Mouse (Mus musculus) C2C12 (cell line): Measurements from ENCODE around the gene Slc47a1. TPM values are rescaled to one million over a fixed set of nuclear protein-coding genes. Genes with fewer than 3 reads are reported as not detected.
"Not testable (repeated sequence)": the region's sequence is repeated elsewhere in the genome, so short reads cannot be mapped to it uniquely, and the experiment has no call there.

ENCODE experiments used
- H3K27me3 ChIP-seq: one replicate; pipeline ENCODE4 v1.6.1; 2011; ENCODE audit not compliant: control insufficient read depth, insufficient read depth, insufficient read length
- H3K36me3 ChIP-seq: one replicate; pipeline ENCODE4 v1.6.1; 2011; ENCODE audit not compliant: control insufficient read depth, insufficient read depth
- H3K4me3 ChIP-seq: one replicate; pipeline ENCODE4 v1.5.1; 2011; ENCODE audit warnings: mild to moderate bottlenecking, control low read depth; ENCODE audit not compliant: poor library complexity, insufficient read depth, severe bottlenecking
- H3K79me2 ChIP-seq: one replicate; pipeline ENCODE4 v1.6.1; 2011; ENCODE audit not compliant: control insufficient read depth, insufficient read depth
- H3K79me3 ChIP-seq: one replicate; pipeline ENCODE4 v1.6.1; 2011; ENCODE audit warnings: low read depth, control low read depth
- H3ac ChIP-seq: one replicate; pipeline ENCODE3; 2011; ENCODE audit warnings: low read depth; ENCODE audit not compliant: control insufficient read depth, insufficient read length
- CEBPB ChIP-seq: IDR thresholded peaks from one replicate; pipeline ENCODE4 v1.6.1; 2011; ENCODE audit warnings: low read depth, mild to moderate bottlenecking, control low read depth, moderate library complexity
- CTCF ChIP-seq: IDR thresholded peaks from one replicate; pipeline ENCODE4 v1.5.1; 2011; ENCODE audit not compliant: control insufficient read depth, insufficient read depth, insufficient read length
- FOSL1 ChIP-seq: IDR thresholded peaks from one replicate; pipeline ENCODE4 v1.8.0; 2011; ENCODE audit warnings: mild to moderate bottlenecking, low read length; ENCODE audit not compliant: poor library complexity, insufficient read depth, severe bottlenecking
- MAX ChIP-seq: IDR thresholded peaks from one replicate; pipeline ENCODE4 v1.6.1; 2011; ENCODE audit warnings: mild to moderate bottlenecking, control low read depth
- MYOD1 ChIP-seq: IDR thresholded peaks from one replicate; pipeline ENCODE4 v1.6.1; 2011; ENCODE audit warnings: low read depth; ENCODE audit not compliant: control insufficient read depth, insufficient read length
- MYOG ChIP-seq: IDR thresholded peaks from one replicate; pipeline ENCODE4 v1.6.1; 2011; ENCODE audit not compliant: control insufficient read depth, insufficient read length; ENCODE audit errors: extremely low read depth
- USF1 ChIP-seq: IDR thresholded peaks from one replicate; pipeline ENCODE4 v1.6.1; 2011; ENCODE audit warnings: low read depth, mild to moderate bottlenecking, control low read depth, moderate library complexity
- polyA plus RNA-seq: library from polyadenylated mRNA; unstranded; fragments of >200 nt; fragmentation: generic; extraction: Trizol; gene quantifications from one replicate; pipeline ENCODE4 v1.2.1, GENCODE M21; 2012; ENCODE audit warnings: missing spikeins

The Slc47a1 gene
- polyA plus RNA-seq, 1 experiment: 0.02 TPM

DNA sequence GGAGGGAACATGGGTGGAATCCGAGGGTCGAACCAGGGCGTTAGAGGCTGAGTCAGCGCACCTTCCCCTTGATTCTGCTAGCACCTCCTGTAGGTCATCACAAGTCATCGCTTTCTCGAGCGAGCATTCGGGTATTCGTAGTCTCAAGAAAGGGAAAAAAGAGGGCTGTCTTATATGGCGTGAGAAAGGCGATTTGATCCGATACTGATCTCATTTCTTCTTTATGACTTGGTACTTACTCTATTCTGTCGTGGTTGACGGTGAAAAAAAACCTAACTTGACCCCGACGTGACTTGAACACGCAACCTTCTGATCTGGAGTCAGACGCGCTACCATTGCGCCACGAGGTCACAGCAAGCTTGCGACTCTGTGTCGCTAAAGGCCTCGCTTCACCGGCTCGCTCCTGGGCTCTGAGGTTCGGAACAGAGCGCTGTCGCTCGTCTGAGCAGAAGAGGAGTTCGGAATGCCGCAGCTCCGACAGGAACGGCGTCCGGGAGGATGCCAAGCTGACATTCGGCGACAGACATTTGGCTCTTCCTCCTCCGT, 29.6 kb upstream of the Slc47a1 start:
- no peaks in the 10 kb centered on the region for H3K79me3 ChIP-seq
- TF ChIP-seq MYOG (no peak), USF1 (peak; percentile 5), MAX (peak; percentile 48), CTCF (peak; percentile 0), CEBPB (peak; percentile 32), FOSL1 (no peak), MYOD1 (no peak)
- H3K27me3 ChIP-seq: no peaks in the 10 kb centered on the region
- H3K36me3 ChIP-seq: no peaks in the 10 kb centered on the region
- H3ac ChIP-seq: peak overlapping the region; percentile 84
- H3K79me2 ChIP-seq: no peaks in the 10 kb centered on the region
- peak overlapping the region; percentile 62 for H3K4me3 ChIP-seq

DNA sequence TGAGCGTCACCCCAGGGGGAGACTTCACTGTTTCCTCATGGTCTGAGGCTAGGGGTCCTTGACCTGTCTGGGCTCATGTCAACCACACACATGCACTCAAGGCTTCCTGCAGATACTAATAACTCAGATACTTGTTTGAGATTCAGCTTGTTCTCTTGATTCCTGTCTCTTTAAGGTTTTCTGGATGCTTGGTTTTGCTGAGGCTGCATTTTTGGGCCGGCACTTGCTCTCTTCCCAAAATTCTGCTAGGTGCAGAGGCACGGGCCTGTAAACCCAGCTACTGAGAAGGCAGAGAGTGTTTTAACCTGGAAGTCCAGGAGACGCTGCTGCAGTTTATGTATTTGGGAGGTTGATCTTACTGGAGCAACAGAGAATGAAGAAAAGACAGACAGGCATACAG, 23.6 kb upstream of the Slc47a1 start:
- no peaks in the 10 kb centered on the region for H3K79me2 ChIP-seq
- no peak overlapping the region for H3K4me3 ChIP-seq
- H3ac ChIP-seq: no peak overlapping the region
- peaks cover 6% of the 10 kb centered on the region for H3K27me3 ChIP-seq
- no peak for TF ChIP-seq FOSL1
- no peak for TF ChIP-seq MAX
- TF ChIP-seq MYOD1: no peak
- no peak for TF ChIP-seq USF1
- TF ChIP-seq MYOG: no peak
- TF ChIP-seq CEBPB: no peak
- TF ChIP-seq CTCF: no peak
- no peaks in the 10 kb centered on the region for H3K79me3 ChIP-seq
- H3K36me3 ChIP-seq: no peaks in the 10 kb centered on the region

DNA sequence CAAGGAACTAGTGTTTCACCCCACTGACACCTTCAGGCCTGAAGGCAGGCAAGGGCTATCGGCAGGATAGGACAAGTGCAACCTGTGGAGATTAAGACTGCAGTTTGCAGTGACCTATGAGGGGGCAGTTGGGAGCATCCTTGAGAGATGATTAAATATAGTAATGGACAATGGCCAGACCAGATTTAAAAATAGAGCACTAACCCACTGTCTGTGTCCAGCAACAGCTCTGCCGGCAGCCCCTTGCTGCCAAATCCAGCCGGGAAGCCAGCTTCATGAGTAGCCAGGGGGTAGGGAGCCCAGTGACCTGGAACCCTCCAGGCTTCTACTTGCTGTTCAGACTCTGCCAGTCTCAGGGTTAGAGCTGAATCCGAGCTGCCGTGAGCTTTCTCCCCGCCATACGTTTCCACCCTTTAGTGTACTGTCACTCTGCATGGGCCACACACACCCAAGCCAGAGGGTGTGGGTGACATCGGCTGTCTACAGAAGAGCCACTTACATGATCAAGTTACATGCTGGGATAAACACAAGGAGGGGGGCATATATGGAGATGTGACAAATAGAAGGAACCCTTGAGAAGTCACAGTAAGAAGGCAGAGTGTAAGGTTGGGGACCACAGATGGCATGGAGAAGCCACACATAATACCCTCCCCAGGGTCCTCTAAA, 22.7 kb upstream of the Slc47a1 start:
- H3K27me3 ChIP-seq: peaks cover 6% of the 10 kb centered on the region
- no peak overlapping the region for H3ac ChIP-seq
- H3K79me3 ChIP-seq: no peaks in the 10 kb centered on the region
- no peak overlapping the region for H3K4me3 ChIP-seq
- H3K36me3 ChIP-seq: no peaks in the 10 kb centered on the region
- no peaks in the 10 kb centered on the region for H3K79me2 ChIP-seq
- no peak for TF ChIP-seq CEBPB
- TF ChIP-seq FOSL1: no peak
- TF ChIP-seq MAX: no peak
- TF ChIP-seq USF1: no peak
- TF ChIP-seq MYOG: no peak
- no peak for TF ChIP-seq MYOD1

DNA sequence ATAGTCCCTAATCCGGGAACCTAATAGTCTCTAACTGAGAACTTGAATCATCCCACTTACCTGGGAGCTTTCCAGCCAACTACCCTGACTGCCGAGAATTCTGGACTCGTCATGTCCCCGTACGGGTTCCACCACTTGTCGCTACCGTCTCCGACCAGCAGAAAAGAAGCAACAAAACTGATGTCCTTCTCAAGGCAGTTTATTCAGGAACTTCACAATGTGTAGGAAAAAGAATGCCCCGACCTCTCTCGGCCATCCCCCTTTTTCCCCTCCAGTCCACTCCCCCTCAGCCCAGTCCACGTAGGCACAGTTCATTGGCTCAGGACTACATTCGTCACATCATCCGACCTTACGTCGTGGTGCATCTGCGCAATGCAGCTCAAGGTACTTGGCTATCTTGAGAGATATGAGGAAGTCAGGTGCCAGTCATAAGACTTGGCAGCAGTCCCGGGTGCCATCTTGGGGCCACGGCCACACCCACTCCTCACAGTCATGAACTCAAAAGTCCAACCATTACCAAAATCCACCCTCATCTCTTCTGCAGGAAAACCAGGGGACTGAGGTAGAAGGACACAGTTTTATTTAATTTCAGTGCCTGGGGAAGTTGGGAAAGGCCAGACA, 19.4 kb upstream of the Slc47a1 start:
- not testable (repeated sequence) for H3K4me3 ChIP-seq, H3ac ChIP-seq, H3K36me3 ChIP-seq, H3K79me3 ChIP-seq, H3K27me3 ChIP-seq, H3K79me2 ChIP-seq

DNA sequence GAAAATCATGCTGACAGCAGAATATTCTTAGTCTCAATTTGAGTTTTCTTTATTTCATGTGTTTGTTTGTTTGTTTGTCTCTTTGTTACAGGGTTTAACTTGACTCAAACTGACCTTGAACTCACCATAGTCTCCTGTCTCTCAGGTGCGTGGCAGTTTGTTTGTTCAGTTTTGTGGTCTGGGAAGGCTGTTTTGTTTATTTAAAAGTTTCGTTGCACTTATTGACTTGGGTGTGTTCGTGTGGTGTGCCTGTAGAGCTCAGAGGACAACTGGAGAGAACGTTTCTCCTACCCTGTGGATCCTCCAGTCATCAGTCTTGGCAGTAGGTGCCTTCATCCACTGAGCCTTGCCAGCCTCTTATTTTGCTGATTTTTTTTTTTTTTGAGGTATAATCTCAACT, 10.8 kb upstream of the Slc47a1 start:
- Histone ChIP-seq H3K27me3 (no peaks in the 10 kb centered on the region), H3K4me3 (no peak overlapping the region)
- TF ChIP-seq MAX: no peak
- TF ChIP-seq FOSL1: no peak
- TF ChIP-seq CTCF: no peak
- TF ChIP-seq MYOD1: no peak
- TF ChIP-seq CEBPB: no peak
- TF ChIP-seq USF1: no peak
- no peak for TF ChIP-seq MYOG

DNA sequence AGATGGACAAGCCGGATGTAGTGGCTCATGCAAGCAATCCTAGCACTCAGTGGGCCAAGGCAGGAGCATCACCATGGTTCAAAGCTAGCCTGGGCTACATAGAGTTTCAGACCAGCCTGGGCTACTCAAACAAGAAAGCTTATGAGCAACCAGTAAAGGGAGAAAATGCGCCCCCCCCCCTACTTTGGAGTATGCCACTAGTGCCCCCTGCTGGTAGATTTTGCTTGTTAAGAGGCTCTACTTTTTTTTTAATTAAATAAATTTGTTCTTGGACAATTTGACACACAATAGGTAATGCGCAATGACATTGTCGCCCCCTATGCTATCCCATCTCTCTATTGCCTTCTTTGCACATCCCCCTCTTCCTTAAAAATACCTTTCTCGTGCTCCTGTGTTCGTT, 9.9 kb upstream of the Slc47a1 start:
- no peaks in the 10 kb centered on the region for H3K36me3 ChIP-seq

More for the DNA sequence above, 10.8 kb upstream of the Slc47a1 start:
- Histone ChIP-seq H3K36me3 (no peaks in the 10 kb centered on the region), H3K79me2 (no peaks in the 10 kb centered on the region), H3ac (no peak overlapping the region), H3K79me3 (no peaks in the 10 kb centered on the region)

More for the DNA sequence above, 9.9 kb upstream of the Slc47a1 start:
- H3K27me3 ChIP-seq: no peaks in the 10 kb centered on the region
- no peaks in the 10 kb centered on the region for H3K79me3 ChIP-seq
- no peak for TF ChIP-seq MYOG
- TF ChIP-seq CTCF: no peak
- TF ChIP-seq MAX: no peak
- no peak for TF ChIP-seq MYOD1
- no peak for TF ChIP-seq USF1
- TF ChIP-seq FOSL1: no peak
- TF ChIP-seq CEBPB: no peak
- no peak overlapping the region for H3ac ChIP-seq
- H3K79me2 ChIP-seq: no peaks in the 10 kb centered on the region
- no peak overlapping the region for H3K4me3 ChIP-seq
